Mouse (Mus musculus): ENCODE results near the gene Tmem81.

The Tmem81 gene

DNA sequence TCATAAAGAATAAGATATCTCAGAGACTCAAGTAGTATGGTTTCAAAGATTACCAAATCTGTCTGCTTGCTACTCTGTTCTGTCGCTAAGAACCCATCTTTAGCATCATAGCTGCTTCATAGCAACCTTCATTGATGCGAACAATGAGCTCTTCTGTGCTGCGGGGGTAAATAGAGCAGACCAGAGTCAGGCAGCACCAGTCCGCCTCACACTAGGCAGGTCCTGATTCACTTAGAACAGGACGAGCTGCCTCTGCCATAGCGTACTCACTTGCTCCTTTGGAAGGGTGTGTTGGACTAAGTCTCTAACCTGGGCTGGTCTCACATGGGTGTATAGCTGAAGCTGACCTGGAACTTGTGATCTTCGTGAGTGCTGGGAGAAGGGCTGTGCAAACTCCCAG, at the start of gene Tmem81:
Tmem81 (plus strand) TSS at position 173 of the 400 bp plus-strand sequence.
- DNase-seq (ENCODE audit: low read depth, low spot score) = no peak

DNA sequence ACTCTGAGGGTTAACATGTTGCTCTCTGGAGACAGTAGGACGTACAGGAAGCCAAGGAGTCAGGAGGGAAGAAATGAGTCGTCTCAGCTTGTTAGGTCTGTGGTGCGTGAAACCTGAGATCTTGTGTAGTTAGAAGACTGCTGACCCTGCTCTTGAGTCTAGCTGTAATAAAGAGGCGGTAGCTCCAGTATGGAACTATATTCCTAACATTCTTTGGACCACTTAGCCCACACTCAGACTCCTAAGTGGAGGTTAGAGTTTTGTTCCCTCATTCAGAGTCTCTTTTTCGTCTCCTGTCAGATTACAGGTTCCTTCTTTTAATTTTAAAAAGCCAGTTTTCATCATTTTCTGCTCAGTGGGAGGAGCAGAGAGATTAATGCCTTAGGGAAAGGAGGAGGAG, 41.4 kb upstream of the Tmem81 start:
- DNase-seq (ENCODE audit: low read depth, low spot score) = no peak

DNA sequence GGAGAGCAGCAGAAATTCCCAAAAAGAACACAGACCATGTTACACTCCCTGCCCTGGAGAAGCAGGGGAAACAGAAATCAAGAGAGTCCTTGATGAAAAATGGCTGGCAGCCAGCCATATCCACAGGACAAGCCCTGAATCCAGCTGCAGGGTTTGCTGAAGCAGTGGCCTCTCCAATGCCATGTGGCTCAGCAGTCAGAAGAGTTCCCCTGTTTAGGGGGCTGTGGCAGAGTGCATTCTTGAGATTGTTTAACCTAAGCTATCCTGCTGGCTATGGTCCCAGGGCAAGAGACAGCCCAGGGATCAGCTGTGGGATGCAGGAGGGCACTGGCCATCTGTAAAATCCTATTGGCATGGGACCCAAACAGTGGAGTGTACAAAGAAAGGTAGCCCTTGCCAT, 37.1 kb upstream of the Tmem81 start:
- peak; percentile 48 for DNase-seq (ENCODE audit: low read depth, low spot score)

DNA sequence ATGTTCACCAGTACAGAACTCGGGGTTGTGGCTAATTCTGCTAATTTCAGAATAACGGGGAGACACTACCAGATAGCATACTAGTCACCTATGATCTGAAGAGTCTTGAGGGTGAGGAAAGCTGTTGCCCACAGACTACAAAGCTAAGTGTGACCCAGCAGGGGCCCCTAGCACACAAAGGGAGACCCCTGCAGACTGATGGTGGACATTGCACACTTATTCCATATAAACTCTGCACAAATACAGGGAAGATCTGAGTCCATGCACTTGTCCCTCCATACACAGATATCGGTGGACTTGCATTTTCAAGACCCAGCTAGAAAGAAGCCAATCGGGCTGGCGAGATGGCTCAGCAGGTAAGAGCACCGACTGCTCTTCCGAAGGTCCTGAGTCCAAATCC, 36.5 kb upstream of the Tmem81 start:
- peak; percentile 77 for DNase-seq (ENCODE audit: low read depth, low spot score)

DNA sequence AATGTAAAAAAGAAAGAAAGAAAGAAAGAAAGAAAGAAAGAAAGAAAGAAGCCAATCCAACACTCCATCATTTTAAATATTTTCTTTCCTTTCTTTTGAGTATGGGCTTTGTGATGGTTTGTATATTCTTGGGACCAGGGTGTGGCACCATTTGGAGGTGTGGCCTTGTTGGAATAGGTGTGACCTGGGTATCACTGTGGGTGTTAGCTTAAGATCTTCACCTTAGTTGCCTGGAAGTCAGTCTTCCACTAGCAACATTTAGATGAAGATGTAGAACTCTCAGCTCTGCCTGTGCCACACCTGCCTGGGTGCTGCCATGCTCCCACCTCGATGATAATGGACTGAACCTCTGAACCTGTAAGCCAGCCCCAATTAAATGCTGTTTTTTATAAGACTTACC, 36.0 kb upstream of the Tmem81 start:
- DNase-seq (ENCODE audit: low read depth, low spot score) = peak; percentile 70

DNA sequence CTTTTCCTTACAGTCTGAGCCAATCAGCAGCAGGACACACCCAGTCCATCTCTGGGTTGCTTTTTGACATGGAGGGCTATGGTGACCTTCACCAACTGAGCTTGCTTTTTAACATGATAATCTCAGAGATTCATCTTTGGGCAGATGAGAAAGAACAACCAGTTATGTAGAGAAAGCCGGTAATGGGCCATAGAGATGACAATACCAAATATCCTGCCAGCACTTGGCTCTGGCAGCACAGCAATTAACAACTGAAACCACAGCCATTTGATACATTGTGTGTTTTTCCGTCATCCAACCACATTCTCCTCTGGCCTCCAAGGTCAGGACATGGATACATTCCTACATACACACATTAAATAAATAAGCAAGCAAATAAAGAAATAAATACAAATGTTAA, 35.0 kb upstream of the Tmem81 start:
- DNase-seq (ENCODE audit: low read depth, low spot score) = peak; percentile 97

DNA sequence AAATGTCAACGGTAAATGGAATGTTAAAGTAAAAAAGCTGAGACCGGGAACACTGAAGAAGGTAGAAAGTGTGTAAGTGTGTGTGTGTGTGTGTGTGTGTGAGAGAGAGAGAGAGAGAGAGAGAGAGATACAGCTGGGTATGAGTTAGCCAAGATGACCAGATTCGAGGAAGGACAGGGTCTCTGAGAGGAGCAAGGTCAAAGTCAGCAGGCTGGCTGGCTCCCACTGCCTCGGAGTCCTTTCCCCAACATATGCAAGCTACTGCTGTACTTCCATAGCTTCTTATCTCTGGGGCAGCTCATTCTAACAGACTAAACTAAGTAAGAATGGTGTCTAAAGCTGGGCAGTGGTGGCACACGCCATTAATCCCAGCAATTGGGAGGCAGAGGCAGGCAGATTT, 34.5 kb upstream of the Tmem81 start:
- peak; percentile 67 for DNase-seq (ENCODE audit: low read depth, low spot score)

DNA sequence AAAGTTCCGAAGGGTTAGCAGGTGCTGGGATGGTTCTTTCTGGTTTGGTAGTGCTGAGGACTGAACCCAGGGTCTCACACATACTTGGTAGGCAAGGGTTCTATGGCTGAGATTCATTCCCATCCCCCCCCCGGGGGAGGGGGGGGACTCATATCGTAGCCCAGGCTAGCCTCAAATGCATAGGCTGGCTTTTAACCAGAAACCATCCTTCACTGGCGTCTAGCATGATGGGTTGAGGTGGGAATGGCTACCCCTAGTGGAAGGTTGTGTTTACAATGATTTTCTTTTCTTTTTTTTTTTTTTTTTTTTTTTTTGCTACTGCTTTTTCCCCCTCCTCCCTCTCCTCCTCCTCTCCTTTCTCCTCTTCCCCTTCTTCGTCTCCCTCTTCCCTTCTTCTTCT, 33.5 kb upstream of the Tmem81 start:
- DNase-seq (ENCODE audit: low read depth, low spot score) = peak; percentile 85

DNA sequence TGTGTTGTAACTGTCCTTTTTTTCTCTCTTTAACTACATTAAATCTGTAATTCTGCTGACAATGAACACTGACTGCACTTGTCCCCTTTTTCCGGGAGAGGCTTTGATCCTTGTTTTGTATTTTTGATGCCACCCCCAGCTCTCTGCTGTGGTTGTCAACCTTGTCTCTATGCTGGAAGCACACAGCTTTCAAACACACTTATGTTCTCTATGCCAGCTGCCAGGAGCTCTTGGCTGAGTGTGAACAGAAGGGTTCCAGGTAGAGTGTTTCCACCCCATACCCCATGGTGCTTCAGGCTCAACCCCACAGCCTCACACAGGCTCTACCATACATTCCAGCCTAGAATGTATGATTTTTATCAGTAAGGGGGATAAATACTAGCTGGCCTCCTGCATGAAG, 31.5 kb upstream of the Tmem81 start:
- DNase-seq (ENCODE audit: low read depth, low spot score) = no peak

DNA sequence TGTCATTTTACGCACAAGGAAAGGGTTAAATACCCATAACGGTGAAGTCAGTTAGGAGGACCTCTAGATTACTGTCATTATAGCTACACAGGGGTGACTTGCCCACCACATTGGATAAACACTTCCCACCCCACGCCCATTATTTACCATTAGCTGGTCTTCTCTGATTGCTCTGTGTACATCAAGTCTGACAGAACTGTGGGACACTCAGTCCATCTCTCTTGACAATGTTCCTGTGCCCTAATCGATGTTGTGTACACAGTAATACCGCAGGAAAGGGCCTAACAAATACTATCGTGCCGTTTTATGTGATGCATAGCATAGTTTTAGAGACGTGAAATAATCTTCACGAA, 29.5 kb upstream of the Tmem81 start:
- no peak for DNase-seq (ENCODE audit: low read depth, low spot score)

DNA sequence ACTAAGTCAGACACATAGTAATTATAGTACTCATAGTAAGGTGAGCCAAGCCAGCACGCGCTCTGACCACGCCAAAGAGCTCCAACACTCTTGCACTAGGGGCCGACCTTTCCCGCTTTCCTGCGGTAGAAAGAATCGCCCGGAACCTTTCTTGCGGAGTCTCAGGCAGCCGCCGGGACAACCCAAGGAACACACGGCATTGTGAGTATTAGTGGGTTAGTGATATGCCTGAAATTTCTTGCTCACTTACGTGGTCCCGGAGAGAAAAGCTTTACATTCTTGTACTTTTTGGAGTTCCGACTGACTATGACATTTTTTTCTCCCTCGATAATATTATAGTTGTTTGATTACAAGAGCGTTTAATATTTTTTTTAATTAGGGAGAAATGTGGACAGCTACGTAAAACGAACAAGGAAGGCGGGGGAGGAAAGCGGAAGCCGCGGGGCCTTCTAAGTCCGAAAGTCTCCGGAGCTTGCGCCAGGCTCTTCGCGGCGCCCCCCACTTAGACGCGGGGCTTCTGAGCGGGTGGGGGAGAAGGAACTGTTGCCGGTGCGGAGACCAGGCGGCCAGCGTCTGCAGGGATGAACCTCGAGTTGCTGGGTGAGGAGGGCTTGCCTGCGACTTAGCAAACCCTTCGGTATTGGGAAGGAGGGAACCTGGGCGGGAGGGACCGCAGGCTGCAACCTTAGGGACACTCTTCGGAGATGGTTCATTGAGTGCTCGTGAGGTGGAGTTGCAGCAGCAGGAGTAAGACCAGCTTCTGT, 28.9 kb upstream of the Tmem81 start, which contains the start of gene Rbbp5:
Rbbp5 (plus strand) TSS at position 438 of the 764 bp plus-strand sequence.
- DNase-seq (ENCODE audit: low read depth, low spot score) = peak; percentile 94

DNA sequence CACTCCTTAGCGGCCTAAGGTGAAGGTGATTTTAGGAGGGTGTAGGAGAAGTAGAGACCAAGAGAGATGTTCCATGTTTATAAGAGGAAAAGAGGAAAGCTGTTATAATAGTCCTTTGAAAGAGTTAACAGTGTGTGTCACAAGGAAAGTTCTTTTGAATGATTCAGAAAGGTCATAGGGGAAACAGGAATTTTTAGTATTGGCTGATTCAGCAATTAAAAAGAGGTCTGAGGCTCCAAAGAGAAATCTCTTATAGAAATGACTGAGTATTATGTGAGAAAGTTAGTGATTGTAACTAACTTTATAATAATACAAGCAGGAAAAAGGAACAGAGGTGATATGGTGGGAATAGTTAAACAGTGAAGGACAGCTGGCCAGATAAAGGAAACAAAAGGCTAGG, 26.6 kb upstream of the Tmem81 start:
- no peak for DNase-seq (ENCODE audit: low read depth, low spot score)

DNA sequence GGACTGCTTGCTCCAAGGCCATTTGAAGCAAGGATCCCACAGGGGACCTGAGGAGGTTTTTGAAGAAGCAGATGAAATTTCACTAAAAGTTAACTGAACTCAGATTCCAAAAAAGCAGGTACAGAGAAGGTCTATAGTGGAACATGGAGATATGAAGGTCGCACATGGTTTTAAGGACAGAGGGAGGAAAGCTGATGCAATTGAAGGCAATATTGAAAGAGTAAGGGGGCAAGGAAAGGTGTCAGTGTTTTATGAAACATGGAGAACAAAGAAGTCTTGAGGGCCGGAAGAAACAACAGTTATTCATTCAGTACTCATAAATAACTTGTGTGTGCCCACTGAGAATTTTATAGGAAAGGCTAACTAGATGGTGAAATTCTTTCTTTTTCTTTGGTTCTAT, 24.4 kb upstream of the Tmem81 start:
- no peak for DNase-seq (ENCODE audit: low read depth, low spot score)

DNA sequence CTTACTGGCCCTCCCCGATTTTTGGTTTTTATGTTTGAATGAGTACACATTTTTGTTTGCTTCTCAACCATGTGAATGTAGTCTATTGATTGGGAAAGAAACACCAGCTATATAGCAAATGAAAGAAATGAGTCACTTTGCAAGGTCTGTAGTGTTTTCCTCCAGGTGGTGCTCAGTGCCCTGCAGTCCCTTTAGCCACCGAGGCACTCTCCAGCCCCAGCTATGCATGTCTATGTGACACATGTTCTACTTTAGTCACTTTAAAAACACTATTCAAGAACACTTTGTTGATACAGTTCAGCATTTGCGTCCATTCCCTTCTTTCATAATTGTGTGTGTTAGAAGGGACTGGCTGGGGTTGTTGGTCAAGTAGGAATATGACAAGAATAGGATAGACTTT, 22.8 kb upstream of the Tmem81 start:
- no peak for DNase-seq (ENCODE audit: low read depth, low spot score)

DNA sequence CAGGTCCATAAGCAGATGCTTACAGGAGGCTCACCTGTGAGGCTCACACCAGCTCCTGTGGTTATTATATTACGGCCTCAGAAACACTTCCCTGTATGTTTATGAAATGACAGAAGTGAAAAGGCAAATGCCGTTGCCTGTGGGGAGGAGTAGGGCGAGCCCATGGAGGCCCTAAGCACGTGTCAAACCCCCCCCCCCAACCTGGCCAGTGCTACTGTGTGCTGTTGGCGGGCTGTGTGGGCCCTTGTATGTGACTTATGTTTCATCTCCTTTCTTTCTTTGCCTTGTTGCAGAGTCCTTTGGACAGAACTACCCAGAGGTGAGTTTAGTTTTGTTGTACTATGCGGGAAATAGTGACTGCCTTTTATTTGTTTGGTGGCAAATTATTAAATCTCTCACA, 22.3 kb upstream of the Tmem81 start:
- DNase-seq (ENCODE audit: low read depth, low spot score) = no peak

DNA sequence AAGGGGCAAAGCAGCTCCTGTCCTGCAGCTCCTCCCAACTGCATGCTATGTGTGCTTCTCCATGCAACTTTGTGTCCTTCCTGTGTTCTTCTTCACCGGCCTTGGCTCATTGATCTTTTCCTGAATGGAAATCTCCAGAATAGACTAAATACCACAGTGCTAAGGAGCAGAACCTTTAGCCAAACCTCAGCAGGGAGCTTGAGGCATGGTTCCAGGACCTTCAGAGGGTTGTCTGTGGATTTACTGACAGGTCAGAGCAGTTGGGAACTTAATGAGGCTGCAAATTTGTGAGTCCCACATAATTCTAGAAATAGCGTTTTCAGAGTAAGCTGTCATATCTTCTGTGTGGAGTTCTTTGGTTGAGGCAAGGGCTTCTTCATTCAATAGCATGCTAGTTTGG, 5.5 kb upstream of the Tmem81 start:
- no peak for DNase-seq (ENCODE audit: low read depth, low spot score)

DNA sequence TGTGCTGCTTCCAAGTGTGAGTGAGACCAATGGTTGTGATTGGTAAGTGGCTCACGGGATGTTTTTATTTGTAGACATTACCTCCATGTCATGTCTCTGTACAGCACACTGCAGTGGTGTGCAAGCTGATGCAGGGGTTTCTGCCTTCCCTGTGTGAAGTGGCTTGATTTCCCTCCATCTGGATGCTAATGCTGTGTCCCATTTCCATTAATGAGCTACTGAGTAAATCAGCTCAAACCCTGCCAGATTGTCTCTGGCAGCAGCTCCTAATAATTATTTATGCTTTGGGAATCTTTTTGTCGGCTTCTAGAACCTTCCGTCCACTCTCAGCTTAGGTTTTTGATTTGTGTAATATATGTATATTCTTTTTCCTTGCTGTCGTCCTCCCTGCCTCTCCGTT, 875 bp upstream of the Tmem81 start:
- DNase-seq (ENCODE audit: low read depth, low spot score) = no peak

DNA sequence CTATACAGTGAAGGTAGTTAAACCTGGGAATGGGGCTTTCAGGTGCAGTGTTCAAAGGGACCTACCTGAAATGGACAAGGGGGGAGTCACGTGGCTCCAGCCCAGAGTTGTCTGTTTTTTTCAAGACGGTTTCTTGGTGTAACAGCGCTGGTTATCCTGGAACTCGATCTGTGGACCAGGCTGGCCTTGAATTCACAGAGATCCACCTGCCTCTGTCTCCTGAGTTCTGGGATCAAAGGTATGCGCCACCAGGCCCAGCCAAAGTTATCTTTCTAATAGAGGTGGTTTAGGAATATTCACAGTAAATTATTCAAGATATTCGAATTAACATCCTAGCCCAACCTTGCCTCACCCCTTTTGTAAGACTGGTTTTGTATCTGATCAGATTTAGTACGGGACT, 626 bp downstream of the Tmem81 start:
- DNase-seq (ENCODE audit: low read depth, low spot score) = no peak

DNA sequence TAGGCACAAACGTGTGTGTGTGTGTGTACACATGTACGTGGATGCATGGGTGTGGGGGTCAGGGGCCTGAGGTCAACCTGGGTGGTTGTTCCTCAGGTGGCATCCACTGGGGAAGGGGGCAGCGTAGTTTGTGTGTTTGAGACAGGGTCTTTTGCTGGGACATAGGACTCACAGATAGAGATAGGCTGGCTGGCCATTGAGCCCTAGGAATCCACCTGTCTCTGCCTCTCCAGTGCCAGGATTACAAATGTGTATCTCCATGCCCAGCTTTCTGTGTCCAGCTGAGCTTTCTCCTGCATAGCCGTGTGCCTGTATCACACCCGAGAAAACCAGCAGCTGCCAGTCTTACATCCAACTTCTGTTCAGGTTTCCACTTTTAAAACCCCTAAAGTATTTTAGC, 3.7 kb downstream of the Tmem81 start:
- DNase-seq (ENCODE audit: low read depth, low spot score) = no peak

DNA sequence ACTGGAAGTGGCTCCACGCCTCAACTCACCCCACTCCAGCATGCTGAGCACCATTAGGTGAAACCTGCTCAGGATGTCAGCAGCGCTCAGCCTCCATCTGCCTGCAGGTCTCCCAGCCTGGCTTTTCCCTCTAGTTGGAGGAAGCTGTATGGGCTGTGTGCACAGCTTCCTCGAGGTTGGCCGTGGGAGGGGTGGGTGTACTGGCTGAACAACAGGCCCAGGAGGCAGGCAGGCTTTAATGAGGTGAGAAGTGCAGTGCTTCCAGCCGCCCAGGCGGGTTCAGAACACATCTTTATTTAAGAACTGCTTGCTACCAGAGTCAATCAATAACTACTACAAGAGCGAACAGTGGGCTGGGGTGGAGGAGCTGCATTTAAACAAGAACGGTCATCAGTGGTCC, 5.5 kb downstream of the Tmem81 start:
- peak; percentile 40 for DNase-seq (ENCODE audit: low read depth, low spot score)

DNA sequence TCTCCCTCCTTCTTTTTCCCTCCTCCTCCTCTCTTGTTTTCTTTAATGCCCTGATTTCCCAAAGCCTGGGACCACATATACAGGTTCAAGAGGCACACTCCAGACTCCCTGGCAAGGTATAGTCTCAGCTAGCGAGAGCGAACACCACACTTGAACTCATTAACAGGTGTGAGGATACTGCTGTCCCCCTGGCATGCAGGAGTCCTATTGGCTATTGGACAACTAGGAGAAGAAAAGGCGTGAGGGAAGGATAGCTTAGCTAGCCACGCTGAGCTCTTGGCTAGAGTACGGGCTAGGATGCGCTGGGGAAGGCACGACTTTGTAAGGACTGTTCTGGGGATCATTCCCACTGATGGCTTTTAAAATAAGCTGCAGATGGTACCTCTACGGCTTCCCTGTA, 6.1 kb downstream of the Tmem81 start:
- no peak for DNase-seq (ENCODE audit: low read depth, low spot score)

DNA sequence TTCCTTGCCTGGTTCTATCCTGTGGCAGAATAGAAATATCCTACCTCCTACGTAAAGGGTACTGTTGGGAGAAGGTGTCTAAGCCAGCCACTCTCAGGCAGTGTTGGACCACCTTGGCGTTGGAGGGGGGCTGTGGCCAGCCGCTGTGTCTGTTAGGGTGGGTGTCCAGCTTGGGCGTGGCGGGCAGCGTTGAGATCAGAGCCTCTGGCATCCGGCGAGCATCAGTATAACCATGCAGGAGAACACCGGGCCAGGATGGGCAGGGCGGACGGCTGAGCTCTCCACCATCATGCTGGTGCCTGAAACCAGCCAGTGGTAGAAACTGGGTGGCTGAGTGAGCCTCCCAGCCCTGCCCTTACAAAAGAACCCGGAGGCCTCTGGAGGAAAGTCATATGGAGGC, 9.3 kb downstream of the Tmem81 start:
- no peak for DNase-seq (ENCODE audit: low read depth, low spot score)

DNA sequence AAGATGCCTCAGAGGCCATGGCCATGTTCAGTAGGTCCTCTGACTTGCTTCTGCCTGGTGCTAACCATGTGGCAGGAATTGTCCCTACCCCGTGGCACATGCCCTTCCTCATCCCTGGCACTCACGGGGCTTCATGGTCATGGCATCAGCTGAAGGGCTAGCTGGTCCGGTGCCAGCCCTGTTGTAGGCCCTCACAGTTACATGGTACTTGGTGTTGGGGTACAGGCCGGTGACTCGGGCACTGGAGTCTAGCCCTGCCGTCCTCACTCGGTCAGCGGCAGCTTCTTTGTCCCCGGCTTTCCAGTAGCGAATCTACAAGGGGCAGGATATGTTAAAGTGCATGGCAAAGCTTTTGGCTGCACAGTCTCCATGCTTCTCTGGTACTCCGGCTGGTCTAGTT, 10.7 kb downstream of the Tmem81 start:
- no peak for DNase-seq (ENCODE audit: low read depth, low spot score)

DNA sequence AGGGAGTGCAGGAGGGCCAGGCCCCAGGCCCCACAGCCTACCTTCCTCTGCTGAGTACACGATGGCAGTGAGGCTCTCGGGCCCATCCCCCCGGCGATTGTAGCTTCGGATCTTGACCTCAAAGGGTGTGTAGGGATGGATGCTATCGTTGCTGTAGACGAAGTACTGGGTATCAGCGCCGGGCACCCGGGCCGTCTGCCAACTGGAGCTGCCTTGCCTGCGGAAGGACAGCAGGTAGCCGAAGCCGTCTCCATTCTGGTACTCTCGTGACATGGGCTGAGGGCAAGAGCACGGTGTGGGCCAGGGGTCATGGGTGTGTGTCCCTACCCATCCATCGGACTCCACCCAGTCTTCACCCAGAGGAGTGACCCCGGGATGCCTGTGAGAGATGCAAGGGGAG, 12.6 kb downstream of the Tmem81 start:
- no peak for DNase-seq (ENCODE audit: low read depth, low spot score)

Data from ZHBTc4 (cell line).